Mouse (Mus musculus): ENCODE results near the gene Prss45. TPM values are rescaled to one million over a fixed set of nuclear protein-coding genes. Genes with fewer than 3 reads are reported as not detected.

Gene Prss45
- total and polyA plus RNA-seq, 3 experiments, result not detected

DNA sequence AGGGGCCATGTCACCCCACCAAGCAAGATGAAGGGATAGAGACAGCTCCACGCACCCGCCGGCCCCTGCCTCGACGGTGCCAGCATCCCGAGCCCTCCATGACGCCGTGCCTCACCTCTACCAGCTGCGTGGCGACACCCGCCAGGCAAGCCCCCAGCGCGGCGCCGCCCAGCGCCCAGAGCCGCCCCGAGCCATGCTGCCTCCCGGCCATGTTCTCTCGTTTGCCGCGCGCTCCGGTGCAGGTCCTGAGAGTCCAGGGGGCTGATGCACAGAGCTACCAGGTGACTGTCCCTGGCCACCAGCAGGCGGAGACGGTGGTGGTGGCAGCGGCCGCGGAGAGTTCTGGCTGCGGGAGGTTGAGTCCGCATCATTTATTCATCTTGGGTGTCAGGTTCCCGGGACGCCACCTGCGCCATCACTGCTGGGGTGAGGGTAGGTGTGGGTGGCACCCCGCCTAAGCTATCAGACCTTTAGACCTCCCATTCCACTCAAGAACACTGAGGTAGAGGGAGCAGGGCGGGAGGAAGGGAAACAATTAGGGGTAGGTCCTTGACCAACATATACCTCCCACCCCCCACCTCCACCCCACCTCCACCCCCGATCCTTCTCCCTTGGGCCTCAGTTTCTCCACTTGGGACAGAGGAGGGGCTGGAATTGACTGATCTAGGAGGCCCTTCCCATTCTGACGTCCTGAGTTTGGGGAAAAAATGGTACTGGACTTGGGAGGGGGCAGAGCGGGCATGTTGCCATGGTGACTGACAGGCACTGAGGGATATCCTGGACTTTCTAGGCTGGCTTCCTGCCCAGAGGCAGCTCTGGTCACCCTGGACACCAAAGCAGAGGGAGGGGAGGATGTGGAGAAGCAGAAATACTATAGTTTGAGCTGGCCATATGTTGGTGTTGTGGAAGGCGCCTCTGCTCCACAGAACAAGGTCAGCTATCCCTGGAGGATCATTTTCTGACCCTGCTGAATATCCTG lies 39.6 kb downstream of the Prss45 start:
- Histone ChIP-seq H3K27ac (ENCODE audit: control insufficient read depth, low read depth, low read length) (no peak overlapping the region), H3K27me3 (ENCODE audit: control insufficient read depth in 1 of 2, insufficient read depth in 2 of 2, low read length in 2 of 2) (no peaks in the 10 kb centered on the region), H3K4me1 (ENCODE audit: control insufficient read depth in 1 of 2, insufficient read depth in 2 of 2, low read length in 2 of 2) (no peaks in the 10 kb centered on the region), H3K79me2 (ENCODE audit: control insufficient read depth, insufficient read depth, low read length, poor library complexity) (no peaks in the 10 kb centered on the region), H3K9ac (ENCODE audit: control insufficient read depth, low read depth, low read length, poor library complexity, severe bottlenecking) (no peak overlapping the region), H3K4me3 (ENCODE audit: control insufficient read depth in 1 of 2, insufficient read depth in 1 of 2, low read depth in 2 of 2, low read length in 2 of 2) (no peak overlapping the region), H3K9me3 (replicated peaks; ENCODE audit: insufficient read depth, low read length) (no peaks in the 10 kb centered on the region), H3K36me3 (ENCODE audit: control insufficient read depth in 1 of 2, insufficient read depth in 2 of 2, low read length in 2 of 2) (no peaks in the 10 kb centered on the region)
- DNase-seq (ENCODE audit: low read depth, low spot score), result no peak
- no peak for TF ChIP-seq HCFC1 (IDR thresholded peaks at IDR 0.05; ENCODE audit: low read depth, low read length)
- TF ChIP-seq RCOR1 (IDR thresholded peaks at IDR 0.05; ENCODE audit: low read depth, low read length), result no peak
- no peak for TF ChIP-seq JUND (IDR thresholded peaks at IDR 0.05; ENCODE audit: low read depth, low read length)
- no peak for TF ChIP-seq ELF1 (IDR thresholded peaks at IDR 0.05; ENCODE audit: low read depth, low read length)
- TF ChIP-seq MYB (IDR thresholded peaks at IDR 0.05; ENCODE audit: low read depth, low read length), result no peak
- TF ChIP-seq ZNF384 (IDR thresholded peaks at IDR 0.05; ENCODE audit: low read depth, low read length), result no peak
- no peak for TF ChIP-seq USF2 (IDR thresholded peaks at IDR 0.05; ENCODE audit: borderline replicate concordance in 1 of 2, insufficient read depth in 1 of 2, low read depth in 1 of 2, low read length in 2 of 2)
- TF ChIP-seq GABPA (IDR thresholded peaks at IDR 0.05; ENCODE audit: low read depth, low read length), result no peak
- TF ChIP-seq NRF1 (IDR thresholded peaks at IDR 0.05; ENCODE audit: insufficient read depth, low read depth, low read length, poor library complexity, severe bottlenecking), result no peak
- no peak for TF ChIP-seq POLR2AphosphoS2 (IDR thresholded peaks at IDR 0.05; ENCODE audit: low read length)
- no peak for TF ChIP-seq ZKSCAN1 (IDR thresholded peaks at IDR 0.05; ENCODE audit: low read depth, low read length)
- no peak for TF ChIP-seq USF1 (IDR thresholded peaks at IDR 0.05; ENCODE audit: low read depth, low read length)
- TF ChIP-seq ZMIZ1 (IDR thresholded peaks at IDR 0.05; ENCODE audit: low read depth, low read length), result no peak
- TF ChIP-seq TCF12 (IDR thresholded peaks at IDR 0.05; ENCODE audit: low read depth, low read length), result no peak
- no peak for TF ChIP-seq SMC3 (IDR thresholded peaks at IDR 0.05; ENCODE audit: low read depth, low read length)

DNA sequence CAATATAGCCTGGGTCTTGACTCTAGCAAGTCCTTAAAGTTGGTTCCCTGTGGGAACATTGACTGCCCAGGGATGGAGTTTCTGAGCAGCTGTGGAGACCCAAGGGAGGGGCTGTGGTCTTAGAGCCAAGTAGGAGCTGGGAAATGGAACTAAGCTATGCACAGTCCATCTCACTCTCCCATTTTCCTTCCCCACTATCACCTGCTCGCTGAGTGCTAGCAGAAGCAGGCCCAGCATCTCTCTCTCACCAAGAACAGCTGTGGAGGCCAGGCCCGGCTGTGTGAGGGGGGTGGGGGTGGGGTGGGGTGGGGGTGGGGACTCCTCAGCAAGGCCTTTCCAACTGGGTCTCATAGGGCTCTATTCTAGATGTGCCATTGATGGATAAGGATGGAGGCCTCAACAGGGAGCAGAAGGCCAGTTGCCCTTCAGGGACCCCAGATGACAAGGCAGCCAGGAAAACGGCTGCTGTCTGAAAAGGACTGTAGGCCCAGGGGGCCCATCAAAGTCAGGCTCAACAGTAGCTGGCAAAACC lies 40.3 kb downstream of the Prss45 start:
- Histone ChIP-seq H3K9ac (ENCODE audit: control insufficient read depth, low read depth, low read length, poor library complexity, severe bottlenecking) (no peak overlapping the region), H3K9me3 (replicated peaks; ENCODE audit: insufficient read depth, low read length) (no peaks in the 10 kb centered on the region), H3K4me3 (ENCODE audit: control insufficient read depth in 1 of 2, insufficient read depth in 1 of 2, low read depth in 2 of 2, low read length in 2 of 2) (no peak overlapping the region), H3K27ac (ENCODE audit: control insufficient read depth, low read depth, low read length) (no peak overlapping the region), H3K4me1 (ENCODE audit: control insufficient read depth in 1 of 2, insufficient read depth in 2 of 2, low read length in 2 of 2) (no peaks in the 10 kb centered on the region), H3K79me2 (ENCODE audit: control insufficient read depth, insufficient read depth, low read length, poor library complexity) (no peaks in the 10 kb centered on the region), H3K36me3 (ENCODE audit: control insufficient read depth in 1 of 2, insufficient read depth in 2 of 2, low read length in 2 of 2) (no peaks in the 10 kb centered on the region), H3K27me3 (ENCODE audit: control insufficient read depth in 1 of 2, insufficient read depth in 2 of 2, low read length in 2 of 2) (no peaks in the 10 kb centered on the region)
- no peak for TF ChIP-seq POLR2AphosphoS5 (IDR thresholded peaks at IDR 0.05; ENCODE audit: borderline replicate concordance, low read depth, low read length)
- DNase-seq (ENCODE audit: low read depth, low spot score), result no peak

All from MEL (cell line).